Mouse (Mus musculus): Measurements from ENCODE around the gene Fam151a. TPM values are rescaled to one million over a fixed set of nuclear protein-coding genes. Genes with fewer than 3 reads are reported as not detected.
"Not testable (repeated sequence)": the region's sequence is repeated elsewhere in the genome, so short reads cannot be mapped to it uniquely, and the experiment has no call there.

Fam151a gene
- polyA plus RNA-seq, 1 experiment from 2014 or later: not detected

- no peak overlapping the region for H3K4me3 ChIP-seq (replicated peaks)
- ATAC-seq (ENCODE audit: insufficient number of reproducible peaks, insufficient read depth, low FRiP score, low TSS enrichment, low read depth): no peak
- no peaks in the 10 kb centered on the region for H3K27me3 ChIP-seq
- H3K4me1 ChIP-seq (replicated peaks): no peaks in the 10 kb centered on the region
- H3K9me3 ChIP-seq: no peaks in the 10 kb centered on the region
- no peak overlapping the region for H3K9ac ChIP-seq (replicated peaks)
- WGBS: 92% methylated on average over 4 of the region's 4 CpGs
- no peak overlapping the region for H3K27ac ChIP-seq
- H3K4me2 ChIP-seq: no peak overlapping the region
- no peaks in the 10 kb centered on the region for H3K36me3 ChIP-seq
Measured at GRCm38 (mm10) chr4:106720631-106721030, 13.1 kb upstream of the Fam151a start.

GRCm38 (mm10) chr4:106730814-106731213 lies 2.9 kb upstream of the Fam151a start, which contains the start of gene Mroh7:
Gene Mroh7 (minus strand): TSS chr4:106730925.
- WGBS: 86% methylated on average over 7 of the region's 7 CpGs
- no peak within 1 kb of the TSS for H3K9ac ChIP-seq (replicated peaks)
- ATAC-seq (ENCODE audit: insufficient number of reproducible peaks, insufficient read depth, low FRiP score, low TSS enrichment, low read depth): no peak
- H3K36me3 ChIP-seq: no peaks in the 10 kb centered on the region
- peaks cover 6% of the 10 kb centered on the region; the same call in 1 of the 2 replicates for H3K4me1 ChIP-seq (replicated peaks)
- H3K9me3 ChIP-seq: no peaks in the 10 kb centered on the region
- H3K4me2 ChIP-seq: no peak within 1 kb of the TSS
- no peaks in the 10 kb centered on the region for H3K27me3 ChIP-seq
- no peak within 1 kb of the TSS for H3K27ac ChIP-seq
- H3K4me3 ChIP-seq (replicated peaks): no peak within 1 kb of the TSS

GRCm38 (mm10) chr4:106736884-106737283 lies 3.2 kb downstream of the Fam151a start:
- not testable (repeated sequence) for H3K4me2 ChIP-seq; H3K4me3 ChIP-seq (replicated peaks); ATAC-seq (ENCODE audit: insufficient number of reproducible peaks, insufficient read depth, low FRiP score, low TSS enrichment, low read depth); H3K27me3 ChIP-seq; H3K36me3 ChIP-seq; H3K4me1 ChIP-seq (replicated peaks); H3K9ac ChIP-seq (replicated peaks); H3K27ac ChIP-seq; H3K9me3 ChIP-seq
- 30% methylated on average over 1 of the region's 1 CpGs for WGBS

- WGBS: 70% methylated on average over 3 of the region's 3 CpGs
- Histone ChIP-seq H3K4me3 (replicated peaks) (no peak overlapping the region), H3K4me2 (no peak overlapping the region), H3K27me3 (no peaks in the 10 kb centered on the region), H3K36me3 (no peaks in the 10 kb centered on the region), H3K27ac (no peak overlapping the region), H3K9me3 (no peaks in the 10 kb centered on the region), H3K4me1 (replicated peaks) (peaks cover 6% of the 10 kb centered on the region; the same call in 1 of the 2 replicates), H3K9ac (replicated peaks) (no peak overlapping the region)
- no peak for ATAC-seq (ENCODE audit: insufficient number of reproducible peaks, insufficient read depth, low FRiP score, low TSS enrichment, low read depth)
Measured at GRCm38 (mm10) chr4:106737904-106738303, 4.2 kb downstream of the Fam151a start.

DNA sequence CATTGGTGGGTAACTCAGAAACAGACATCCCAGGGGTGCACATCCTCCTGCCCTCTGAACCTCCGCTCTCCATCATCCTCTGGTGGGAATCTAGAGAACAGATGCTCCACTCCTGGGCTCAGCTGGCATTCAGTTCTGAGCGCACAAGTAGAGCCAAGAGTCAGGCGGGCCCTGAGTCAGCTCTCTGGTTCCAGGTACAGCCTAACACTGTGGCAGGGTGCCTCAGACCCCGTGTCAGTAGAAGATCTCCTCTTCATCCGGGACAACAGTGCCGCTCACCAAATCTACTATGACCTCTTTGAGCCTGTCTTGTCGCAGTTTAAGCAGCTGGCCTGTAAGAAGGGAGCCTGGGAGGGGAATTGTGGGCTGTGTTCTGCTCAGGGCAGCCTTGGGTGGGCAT lies 12.2 kb downstream of the Fam151a start:
- H3K4me2 ChIP-seq: no peak overlapping the region
- H3K27ac ChIP-seq: no peak overlapping the region
- WGBS: 79% methylated on average over 7 of the region's 7 CpGs
- H3K9ac ChIP-seq (replicated peaks): no peak overlapping the region
- ATAC-seq (ENCODE audit: insufficient number of reproducible peaks, insufficient read depth, low FRiP score, low TSS enrichment, low read depth): no peak
- H3K4me3 ChIP-seq (replicated peaks): no peak overlapping the region
- H3K9me3 ChIP-seq: no peaks in the 10 kb centered on the region
- H3K4me1 ChIP-seq (replicated peaks): peaks cover 26% of the 10 kb centered on the region
- peaks cover 6% of the 10 kb centered on the region; the same call in 1 of the 2 replicates for H3K36me3 ChIP-seq
- no peaks in the 10 kb centered on the region for H3K27me3 ChIP-seq

- no peak overlapping the region for H3K27ac ChIP-seq
- 80% methylated on average over 1 of the region's 1 CpGs for WGBS
- H3K4me3 ChIP-seq (replicated peaks): no peak overlapping the region
- H3K4me2 ChIP-seq: no peak overlapping the region
- no peaks in the 10 kb centered on the region for H3K27me3 ChIP-seq
- ATAC-seq (ENCODE audit: insufficient number of reproducible peaks, insufficient read depth, low FRiP score, low TSS enrichment, low read depth): no peak
- peaks cover 26% of the 10 kb centered on the region for H3K4me1 ChIP-seq (replicated peaks)
- no peaks in the 10 kb centered on the region for H3K9me3 ChIP-seq
- peaks cover 6% of the 10 kb centered on the region; the same call in 1 of the 2 replicates for H3K36me3 ChIP-seq
- no peak overlapping the region for H3K9ac ChIP-seq (replicated peaks)
Measured at GRCm38 (mm10) chr4:106747001-106747580, 13.4 kb downstream of the Fam151a start.

DNA sequence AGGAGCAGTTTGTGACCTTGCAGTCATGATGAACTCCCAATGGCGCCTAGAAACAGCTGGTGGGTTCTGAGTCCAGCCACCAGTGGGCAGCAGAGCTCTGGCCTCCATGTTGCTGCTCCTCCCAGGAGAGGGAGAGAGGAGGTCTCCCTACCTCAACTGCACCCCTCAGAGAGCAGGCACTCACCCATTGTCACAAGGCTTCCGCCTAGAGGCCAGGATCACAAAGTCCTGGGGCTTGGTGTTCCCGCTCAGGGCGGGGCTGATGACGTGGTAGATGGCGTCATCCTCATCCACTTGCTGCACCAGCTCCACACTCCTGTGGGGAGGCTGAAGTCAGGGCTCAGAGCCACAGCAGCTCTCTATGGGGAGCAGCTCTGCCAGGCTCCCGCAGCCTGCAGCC lies 16.0 kb downstream of the Fam151a start:
- peaks cover 14% of the 10 kb centered on the region; the same call in 1 of the 2 replicates for H3K36me3 ChIP-seq
- ATAC-seq (ENCODE audit: insufficient number of reproducible peaks, insufficient read depth, low FRiP score, low TSS enrichment, low read depth): peak; percentile 54
- H3K27ac ChIP-seq: no peak overlapping the region
- H3K27me3 ChIP-seq: no peaks in the 10 kb centered on the region
- H3K4me3 ChIP-seq (replicated peaks): peak overlapping the region; percentile 21; the same call in 1 of the 2 replicates
- WGBS: 10% methylated on average over 7 of the region's 7 CpGs
- no peak overlapping the region for H3K9ac ChIP-seq (replicated peaks)
- peaks cover 26% of the 10 kb centered on the region for H3K4me1 ChIP-seq (replicated peaks)
- H3K4me2 ChIP-seq: peak overlapping the region; percentile 48
- H3K9me3 ChIP-seq: no peaks in the 10 kb centered on the region

DNA sequence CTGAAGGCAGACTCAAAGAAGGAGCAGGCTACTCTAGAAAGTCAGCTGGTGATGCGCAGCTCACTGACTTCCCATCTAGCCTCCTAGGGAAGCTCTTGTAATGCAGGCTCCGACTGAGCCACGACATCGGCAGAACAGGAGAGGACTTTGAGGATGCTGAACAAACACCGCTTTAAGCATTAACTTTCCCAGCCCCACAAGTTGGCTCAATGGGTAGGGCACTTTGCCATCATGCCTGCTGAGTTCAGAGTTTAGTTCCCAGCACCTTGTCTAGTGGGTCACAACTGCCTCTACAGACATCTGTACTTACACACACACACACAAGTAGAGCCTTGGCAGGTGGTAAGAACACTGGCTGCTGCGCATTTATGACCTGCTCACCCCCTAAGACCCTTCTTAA lies 18.0 kb downstream of the Fam151a start:
- 86% methylated on average over 6 of the region's 6 CpGs for WGBS
- no peaks in the 10 kb centered on the region for H3K9me3 ChIP-seq
- H3K27ac ChIP-seq: no peak overlapping the region
- no peaks in the 10 kb centered on the region for H3K27me3 ChIP-seq
- H3K4me1 ChIP-seq (replicated peaks): peaks cover 25% of the 10 kb centered on the region
- no peak overlapping the region for H3K9ac ChIP-seq (replicated peaks)
- peaks cover 14% of the 10 kb centered on the region; the same call in 1 of the 2 replicates for H3K36me3 ChIP-seq
- no peak overlapping the region for H3K4me2 ChIP-seq
- ATAC-seq (ENCODE audit: insufficient number of reproducible peaks, insufficient read depth, low FRiP score, low TSS enrichment, low read depth): no peak
- H3K4me3 ChIP-seq (replicated peaks): no peak overlapping the region

DNA sequence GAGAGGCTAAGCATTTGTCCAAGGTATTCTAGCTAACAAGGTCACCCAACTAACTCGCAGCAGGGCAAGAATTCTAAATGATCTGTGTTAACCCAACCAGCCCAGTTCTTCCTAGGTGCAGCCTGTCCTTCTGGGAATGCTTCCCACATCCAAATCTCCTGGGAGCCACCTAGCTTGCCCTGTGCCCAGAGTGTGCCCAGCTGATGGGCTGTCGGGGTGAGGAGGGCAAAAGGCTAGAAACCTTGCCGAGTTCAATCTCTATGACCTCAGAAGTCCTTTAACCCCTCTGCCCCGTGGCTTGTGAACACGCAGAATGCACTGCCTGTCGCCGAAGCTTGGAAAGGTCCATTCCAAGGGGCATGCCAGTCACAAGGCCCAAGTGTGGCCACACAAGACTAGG lies 30.5 kb downstream of the Fam151a start:
- WGBS: 87% methylated on average over 7 of the region's 7 CpGs
- H3K9me3 ChIP-seq: no peaks in the 10 kb centered on the region
- 0 out of 2 replicates have a peak, but pooled peaks cover 4% of the 10 kb centered on the region for H3K36me3 ChIP-seq
- no peak overlapping the region for H3K9ac ChIP-seq (replicated peaks)
- no peak for ATAC-seq (ENCODE audit: insufficient number of reproducible peaks, insufficient read depth, low FRiP score, low TSS enrichment, low read depth)
- no peaks in the 10 kb centered on the region; the same call in 1 of the 2 replicates for H3K4me1 ChIP-seq (replicated peaks)
- H3K27me3 ChIP-seq: no peaks in the 10 kb centered on the region
- H3K4me3 ChIP-seq (replicated peaks): no peak overlapping the region
- H3K4me2 ChIP-seq: no peak overlapping the region
- no peak overlapping the region for H3K27ac ChIP-seq

DNA sequence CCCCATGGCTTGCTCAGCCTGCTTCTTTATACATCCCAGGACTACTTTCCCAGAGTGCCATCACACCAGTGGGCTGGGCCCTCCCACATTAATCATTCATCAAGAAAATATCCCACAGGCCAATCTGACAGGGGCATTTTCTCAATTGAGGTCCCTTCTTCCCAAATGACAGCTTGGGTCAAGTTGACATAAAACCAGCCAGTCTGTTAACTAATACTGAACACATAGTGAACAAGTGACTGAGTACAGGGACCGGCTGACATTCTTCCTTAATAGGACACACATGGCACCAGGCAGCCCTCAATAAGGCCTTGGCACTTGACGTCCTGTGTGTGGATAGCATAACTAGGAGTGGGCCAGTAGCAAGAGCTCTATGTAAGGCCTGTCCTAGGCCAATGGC lies 35.6 kb downstream of the Fam151a start:
- Histone ChIP-seq H3K27me3 (no peaks in the 10 kb centered on the region), H3K27ac (no peak overlapping the region), H3K4me3 (replicated peaks) (no peak overlapping the region), H3K9me3 (no peaks in the 10 kb centered on the region), H3K9ac (replicated peaks) (no peak overlapping the region), H3K4me2 (no peak overlapping the region), H3K4me1 (replicated peaks) (no peaks in the 10 kb centered on the region), H3K36me3 (no peaks in the 10 kb centered on the region)
- ATAC-seq (ENCODE audit: insufficient number of reproducible peaks, insufficient read depth, low FRiP score, low TSS enrichment, low read depth): no peak
- 15% methylated on average over 2 of the region's 2 CpGs for WGBS

- Histone ChIP-seq H3K4me1 (replicated peaks) (peaks cover 8% of the 10 kb centered on the region), H3K4me2 (no peak overlapping the region), H3K27ac (no peak overlapping the region), H3K9me3 (no peaks in the 10 kb centered on the region), H3K36me3 (no peaks in the 10 kb centered on the region), H3K4me3 (replicated peaks) (no peak overlapping the region), H3K27me3 (no peaks in the 10 kb centered on the region), H3K9ac (replicated peaks) (no peak overlapping the region)
- 85% methylated on average over 1 of the region's 1 CpGs for WGBS
- ATAC-seq (ENCODE audit: insufficient number of reproducible peaks, insufficient read depth, low FRiP score, low TSS enrichment, low read depth): no peak
Measured at GRCm38 (mm10) chr4:106772558-106772957, 38.9 kb downstream of the Fam151a start.

DNA sequence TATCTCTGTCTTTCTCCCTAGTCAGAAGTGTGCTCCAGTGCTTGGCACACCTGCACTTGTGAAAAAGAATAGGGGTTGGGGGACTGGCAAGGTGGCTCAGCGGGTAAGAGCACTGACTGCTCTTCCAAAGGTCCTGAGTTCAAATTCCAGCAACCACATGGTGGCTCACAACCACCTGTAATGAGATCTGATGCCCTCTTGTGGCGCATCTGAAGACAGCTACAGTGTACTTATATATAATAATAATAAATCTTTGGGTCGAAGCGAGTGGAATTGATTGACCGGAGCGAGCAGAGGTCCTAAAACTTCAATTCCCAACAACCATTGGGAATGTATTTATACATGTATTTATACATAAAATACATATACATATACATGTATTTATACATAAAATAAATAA lies 42.1 kb downstream of the Fam151a start:
- H3K9ac ChIP-seq (replicated peaks); H3K27ac ChIP-seq; ATAC-seq (ENCODE audit: insufficient number of reproducible peaks, insufficient read depth, low FRiP score, low TSS enrichment, low read depth); H3K27me3 ChIP-seq; H3K4me2 ChIP-seq; H3K36me3 ChIP-seq; H3K4me3 ChIP-seq (replicated peaks); H3K9me3 ChIP-seq: not testable (repeated sequence)
- H3K4me1 ChIP-seq (replicated peaks): peaks cover 40% of the 10 kb centered on the region
- 82% methylated on average over 6 of the region's 6 CpGs for WGBS

Data from limb, embryonic 12.5 days (tissue).